Mouse (Mus musculus): ENCODE data around the gene Dap3. TPM values are rescaled to one million over a fixed set of nuclear protein-coding genes. Genes with fewer than 3 reads are reported as not detected.

The Dap3 gene
- 100 and 102 TPM in 2 replicates for polyA plus RNA-seq (2012; rRNA removed)

DNA sequence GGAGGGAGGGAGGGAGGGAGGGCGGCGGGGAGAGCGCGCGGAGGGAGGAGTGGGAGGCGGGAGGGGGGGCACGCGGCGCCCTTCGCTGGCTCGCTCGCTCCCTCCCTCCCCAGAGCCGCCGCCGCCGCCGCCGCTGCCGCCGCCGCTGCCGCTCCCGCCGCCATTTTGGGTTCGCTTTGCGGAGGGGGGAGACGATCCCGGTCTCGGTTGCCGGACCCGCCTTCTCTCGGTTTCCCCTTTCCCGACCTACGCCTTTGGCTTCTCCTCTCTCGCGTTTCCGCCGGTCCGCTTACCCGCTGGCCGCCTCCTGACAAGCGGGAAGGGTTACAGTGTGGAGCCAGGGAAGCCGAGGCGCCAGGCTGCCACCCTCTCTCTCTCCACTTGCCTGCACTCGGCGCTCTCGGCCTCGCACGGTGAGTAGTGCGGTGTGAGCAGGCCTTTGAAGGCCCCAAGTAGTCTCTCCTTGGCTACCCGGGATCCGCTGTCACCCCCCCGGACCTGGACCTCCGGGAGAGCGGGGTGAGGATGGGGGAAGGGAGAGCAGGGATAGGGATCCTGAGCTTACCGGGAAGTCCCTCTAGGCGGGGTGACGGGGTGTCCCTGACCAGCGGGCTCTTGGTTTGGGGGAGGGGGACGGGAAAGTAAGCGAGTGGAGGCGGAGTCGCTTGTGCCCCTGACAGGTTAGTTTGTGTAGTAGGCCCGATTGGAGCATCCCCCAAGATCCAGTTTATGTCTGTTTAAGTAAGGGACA lies at the start of gene Dap3, which contains the start of gene Ash1l:
Gene Dap3 (minus strand): TSS at position 606 of the 751 bp plus-strand sequence.
Gene Ash1l (plus strand): TSS at position 47 of the 751 bp plus-strand sequence.

GRCm38 (mm10) chr3:88913511-88914383 lies 37.2 kb downstream of the Dap3 start, which contains the start of gene Msto1:
Gene Msto1, minus strand, starts transcription at chr3:88913999.

Other genes starting within 250 kb of the Dap3 start
- gene Rit1, start 234.3 kb downstream of the Dap3 start, polyA plus RNA-seq (2012; rRNA removed): 51.1 and 57.4 TPM in 2 replicates
- gene Syt11, start 176.0 kb downstream of the Dap3 start, polyA plus RNA-seq (2012; rRNA removed): 174 and 175 TPM in 2 replicates
- gene Gon4l, start 116.0 kb downstream of the Dap3 start, polyA plus RNA-seq (2012; rRNA removed): 27.0 and 28.5 TPM in 2 replicates
- gene Msto1, start 37.2 kb downstream of the Dap3 start, polyA plus RNA-seq (2012; rRNA removed): 49.9 and 50.9 TPM in 2 replicates
- 22.3 and 23.1 TPM in 2 replicates for gene Ash1l, start 559 bp downstream of the Dap3 start, polyA plus RNA-seq (2012; rRNA removed)
- 138 and 142 TPM in 2 replicates for gene Rusc1, start 142.1 kb upstream of the Dap3 start, polyA plus RNA-seq (2012; rRNA removed)
- 0.07 TPM in 1 of 2 replicates, not detected in the other for gene Gm43738, start 149.9 kb upstream of the Dap3 start, polyA plus RNA-seq (2012; rRNA removed)
- gene Fdps, start 150.8 kb upstream of the Dap3 start, polyA plus RNA-seq (2012; rRNA removed): 301 and 321 TPM in 2 replicates
- 0.15 and 0.17 TPM in 2 replicates for gene Pklr, start 185.0 kb upstream of the Dap3 start, polyA plus RNA-seq (2012; rRNA removed)
- gene Hcn3, start 209.0 kb upstream of the Dap3 start, polyA plus RNA-seq (2012; rRNA removed): 66.1 and 76.8 TPM in 2 replicates
- 79.8 and 84.1 TPM in 2 replicates for gene Clk2, start 213.6 kb upstream of the Dap3 start, polyA plus RNA-seq (2012; rRNA removed)
- gene Scamp3, start 226.3 kb upstream of the Dap3 start, polyA plus RNA-seq (2012; rRNA removed): 116 and 120 TPM in 2 replicates
- 67.2 and 68.9 TPM in 2 replicates for gene Fam189b, start 232.0 kb upstream of the Dap3 start, polyA plus RNA-seq (2012; rRNA removed)